Mouse (Mus musculus) induced T-regulatory cell, adult 2 months (primary cell): Measurements from ENCODE around the gene Ano7.
"Not testable (repeated sequence)": the region's sequence is repeated elsewhere in the genome, so short reads cannot be mapped to it uniquely, and the experiment has no call there.

Experiments used
- DNase-seq: peaks from one replicate; pipeline ENCODE4 v3.0.0-alpha.2; 2012; ENCODE audit warnings: low read depth

Ano7 gene

GRCm38 (mm10) chr1:93445822-93446162 lies 72.1 kb downstream of the Ano7 start:
- DNase-seq: no peak

- not testable (repeated sequence) for DNase-seq
Measured at GRCm38 (mm10) chr1:93450118-93450517, 76.4 kb downstream of the Ano7 start.

- DNase-seq: no peak
Measured at GRCm38 (mm10) chr1:93453721-93454255, 80.1 kb downstream of the Ano7 start.
